Mouse (Mus musculus): ENCODE data around the gene Trp53tg5.

Trp53tg5 gene

GRCm38 (mm10) chr2:164432541-164433191, 40.9 kb downstream of the Trp53tg5 start:
- no peak for DNase-seq (ENCODE audit: low spot score)

- no peak for DNase-seq (ENCODE audit: low spot score)
Observed at GRCm38 (mm10) chr2:164431676-164432465, 41.7 kb downstream of the Trp53tg5 start.

- no peak for DNase-seq (ENCODE audit: low spot score)
Observed at GRCm38 (mm10) chr2:164430697-164431096, 42.8 kb downstream of the Trp53tg5 start.

GRCm38 (mm10) chr2:164429881-164430615, 43.5 kb downstream of the Trp53tg5 start:
- no peak for DNase-seq (ENCODE audit: low spot score)

GRCm38 (mm10) chr2:164428451-164428850, 45.1 kb downstream of the Trp53tg5 start:
- no peak for DNase-seq (ENCODE audit: low spot score)

GRCm38 (mm10) chr2:164426952-164427351, 46.6 kb downstream of the Trp53tg5 start:
- DNase-seq (ENCODE audit: low spot score) = no peak

DNA sequence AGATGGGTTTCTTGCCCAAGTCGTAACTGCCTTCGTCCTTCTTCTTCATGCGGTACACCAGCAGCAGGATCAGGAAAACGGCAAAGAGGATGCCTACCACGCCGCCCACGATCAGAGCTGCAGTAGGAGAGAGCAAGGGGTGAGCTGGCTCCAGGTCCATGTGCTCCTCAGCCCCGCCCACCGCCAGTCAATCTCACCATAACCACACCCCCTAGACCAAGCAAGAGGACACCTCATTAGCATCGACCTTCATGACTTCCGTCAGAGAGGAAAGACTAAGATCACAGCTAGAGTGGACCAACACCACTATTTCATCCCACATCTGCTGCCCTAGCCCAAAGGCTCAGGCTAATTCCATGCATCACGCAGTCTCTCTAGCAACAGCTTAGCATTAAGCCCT, 47.4 kb downstream of the Trp53tg5 start:
- no peak for DNase-seq (ENCODE audit: low spot score)

DNA sequence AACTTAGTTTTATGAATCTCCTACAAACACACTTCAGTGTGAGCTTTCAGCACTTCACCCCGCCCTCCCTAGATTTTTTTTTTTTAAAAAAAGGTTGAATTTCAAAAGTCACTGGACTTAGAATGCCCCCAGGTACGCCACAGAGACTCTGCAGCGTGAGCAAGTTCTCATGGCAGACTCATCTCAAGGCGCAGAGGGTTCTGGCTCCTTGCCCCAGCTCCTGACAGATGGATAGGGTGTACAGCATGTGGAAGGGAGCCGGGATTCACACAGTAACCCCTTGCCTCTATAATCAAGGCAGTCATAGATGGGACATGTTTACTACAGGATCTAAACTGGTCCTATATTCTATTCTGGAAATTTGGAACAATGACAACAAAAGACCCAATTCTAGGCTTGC, 48.1 kb downstream of the Trp53tg5 start:
- no peak for DNase-seq (ENCODE audit: low spot score)

DNA sequence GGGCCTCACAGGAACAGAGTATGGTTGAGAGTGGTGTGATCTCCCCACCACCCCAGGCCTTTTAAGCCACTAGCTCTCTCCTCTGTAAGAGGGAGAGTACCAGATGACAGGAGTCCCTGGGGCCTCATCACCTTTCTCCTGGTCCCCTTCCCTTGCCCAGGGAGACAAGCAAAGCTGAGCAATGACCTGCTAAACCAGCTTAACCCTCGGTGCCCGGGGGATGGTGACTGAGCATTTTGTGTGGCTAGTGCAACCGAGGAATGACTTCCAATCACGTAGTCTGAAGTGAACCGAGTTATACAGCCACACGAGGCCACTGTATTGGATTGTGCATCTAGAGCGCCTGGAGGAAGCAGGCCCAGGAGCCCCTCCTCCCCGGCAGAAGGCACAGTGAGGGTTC, 49.1 kb downstream of the Trp53tg5 start:
- DNase-seq (ENCODE audit: low spot score) = no peak

DNA sequence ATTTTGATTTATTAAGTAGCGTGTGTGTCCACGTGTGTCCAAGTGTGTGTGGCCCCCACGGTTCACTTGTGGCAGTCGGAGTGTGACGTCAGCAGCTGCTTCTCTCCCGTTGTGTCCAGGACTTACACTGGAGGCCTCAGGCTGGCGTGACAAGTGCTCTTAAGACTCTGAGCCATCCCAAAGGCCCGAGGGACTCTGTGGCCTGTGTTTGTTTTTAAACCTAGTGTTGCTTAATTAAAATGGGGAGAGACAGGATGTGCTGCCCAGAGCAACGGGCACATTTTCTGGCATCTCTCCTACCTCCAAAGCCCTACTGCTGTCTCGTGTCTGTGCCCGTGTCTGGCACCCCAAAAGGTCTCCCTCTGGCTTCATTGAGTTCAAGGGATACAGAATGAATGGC, 50.1 kb downstream of the Trp53tg5 start:
- no peak for DNase-seq (ENCODE audit: low spot score)

GRCm38 (mm10) chr2:164422675-164423393, 50.7 kb downstream of the Trp53tg5 start:
- no peak for DNase-seq (ENCODE audit: low spot score)

DNA sequence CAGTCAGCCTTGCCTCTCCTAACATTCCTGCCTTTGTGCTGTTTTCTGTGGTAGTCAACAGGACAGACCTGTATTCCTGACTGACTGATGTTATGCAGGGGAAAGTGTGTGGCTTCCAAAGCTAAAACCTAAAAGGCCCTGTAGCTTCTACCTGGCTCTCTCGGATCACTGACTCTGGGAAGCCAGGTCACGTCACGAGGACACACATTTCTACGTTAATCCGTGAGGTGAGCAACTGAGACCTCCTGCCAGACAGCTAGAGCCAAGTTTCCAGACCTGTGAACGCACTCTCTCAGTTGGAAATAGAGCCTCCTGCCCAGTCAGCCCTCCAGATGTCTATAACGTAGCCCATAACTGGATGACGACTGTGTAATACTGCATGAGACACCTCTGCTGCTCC, 51.5 kb downstream of the Trp53tg5 start:
- DNase-seq (ENCODE audit: low spot score) = no peak

GRCm38 (mm10) chr2:164421306-164421705, 52.2 kb downstream of the Trp53tg5 start:
- no peak for DNase-seq (ENCODE audit: low spot score)
